Mouse (Mus musculus): ENCODE measurements around the gene Mrvi1. TPM values are rescaled to one million over a fixed set of nuclear protein-coding genes. Genes with fewer than 3 reads are reported as not detected.

Mrvi1 gene
- polyA plus RNA-seq, 1 experiment from 2014 or later, result 3.0 TPM

Other genes with a start within 250 kb of the Mrvi1 start
- 7.0 and 7.8 TPM in 2 replicates for gene Ampd3, start 214.3 kb downstream of the Mrvi1 start, polyA plus RNA-seq (2014; fragmentation: Nextera tagmentation; extraction: Ambion mirVana)
- gene Rnf141, start 138.0 kb downstream of the Mrvi1 start, polyA plus RNA-seq (2014; fragmentation: Nextera tagmentation; extraction: Ambion mirVana), result 30.1 and 30.2 TPM in 2 replicates
- gene Lyve1, start 119.2 kb downstream of the Mrvi1 start, polyA plus RNA-seq (2014; fragmentation: Nextera tagmentation; extraction: Ambion mirVana), result 19.5 and 20.1 TPM in 2 replicates
- 59.4 and 62.7 TPM in 2 replicates for gene Ctr9, start 46.5 kb upstream of the Mrvi1 start, polyA plus RNA-seq (2014; fragmentation: Nextera tagmentation; extraction: Ambion mirVana)
- 913 and 918 TPM in 2 replicates for gene Eif4g2, start 100.6 kb upstream of the Mrvi1 start, polyA plus RNA-seq (2014; fragmentation: Nextera tagmentation; extraction: Ambion mirVana)

Data from embryonic facial prominence, embryonic 14.5 days (tissue).